Mouse (Mus musculus) ES-E14 (cell line): ENCODE data around the gene Fam151a.

Experiments used
- CHD2 ChIP-seq: IDR thresholded peaks from 2 replicates; pipeline ENCODE4 v1.6.1; 2014; ENCODE audit warnings: mild to moderate bottlenecking, low read depth, low read length, inconsistent platforms
- MAFK ChIP-seq: IDR thresholded peaks from 2 replicates; pipeline ENCODE4 v1.6.1; 2014; ENCODE audit warnings: mild to moderate bottlenecking, low read depth, low read length, inconsistent platforms; ENCODE audit not compliant: insufficient read depth

- no peak for TF ChIP-seq MAFK
- no peak for TF ChIP-seq CHD2
Observed at GRCm38 (mm10) chr4:106749699-106750098, 16.0 kb downstream of the Fam151a start.
